Mouse (Mus musculus): ENCODE data around the gene Trpm2. TPM values are rescaled to one million over a fixed set of nuclear protein-coding genes. Genes with fewer than 3 reads are reported as not detected.
"Not testable (repeated sequence)": the region's sequence is repeated elsewhere in the genome, so short reads cannot be mapped to it uniquely, and the experiment has no call there.

The Trpm2 gene
- polyA plus RNA-seq (2015; fragmentation: Nextera tagmentation; extraction: Ambion mirVana), result 0.66 and 1.1 TPM in 2 replicates

- H3K9me3 ChIP-seq (ENCODE audit: control insufficient read depth), result no peaks in the 10 kb centered on the region
- no peak within 1 kb of the TSS for H3K27ac ChIP-seq (ENCODE audit: low read depth, low read length)
- peaks cover 16% of the 10 kb centered on the region for H3K27me3 ChIP-seq (replicated peaks; ENCODE audit: control insufficient read depth, insufficient read depth, low read length)
- peak within 1 kb of the TSS; percentile 12; the same call in 1 of the 2 replicates for H3K4me3 ChIP-seq (ENCODE audit: low read depth, low read length)
- ATAC-seq, result no peak
- H3K36me3 ChIP-seq (ENCODE audit: control insufficient read depth, insufficient read depth), result no peaks in the 10 kb centered on the region
- no peak for TF ChIP-seq CTCF (IDR thresholded peaks at IDR 0.05; ENCODE audit: low read depth)
- peak within 1 kb of the TSS; percentile 55 for H3K4me2 ChIP-seq (replicated peaks; ENCODE audit: low read depth)
- WGBS, result 81% methylated on average over 6 of the region's 6 CpGs
- no peaks in the 10 kb centered on the region for H3K4me1 ChIP-seq (replicated peaks; ENCODE audit: control insufficient read depth, insufficient read depth, low read length)
- no peak within 1 kb of the TSS for H3K9ac ChIP-seq (ENCODE audit: low read depth, low read length)
Observed at GRCm38 (mm10) chr10:77970481-77970880, at the start of gene Trpm2. TSS of gene Trpm2 (minus strand) at chr10:77970563.

GRCm38 (mm10) chr10:78019984-78020383 is 49.6 kb upstream of the Trpm2 start:
- not testable (repeated sequence) for H3K4me2 ChIP-seq (replicated peaks; ENCODE audit: low read depth); H3K9me3 ChIP-seq (ENCODE audit: control insufficient read depth); H3K4me1 ChIP-seq (replicated peaks; ENCODE audit: control insufficient read depth, insufficient read depth, low read length); H3K36me3 ChIP-seq (ENCODE audit: control insufficient read depth, insufficient read depth); ATAC-seq; H3K27ac ChIP-seq (ENCODE audit: low read depth, low read length); H3K4me3 ChIP-seq (ENCODE audit: low read depth, low read length); H3K27me3 ChIP-seq (replicated peaks; ENCODE audit: control insufficient read depth, insufficient read depth, low read length); H3K9ac ChIP-seq (ENCODE audit: low read depth, low read length)
- 94% methylated on average over 6 of the region's 11 CpGs for WGBS

- no peaks in the 10 kb centered on the region for H3K36me3 ChIP-seq (ENCODE audit: control insufficient read depth, insufficient read depth)
- no peaks in the 10 kb centered on the region for H3K9me3 ChIP-seq (ENCODE audit: control insufficient read depth)
- H3K9ac ChIP-seq (ENCODE audit: low read depth, low read length), result no peak overlapping the region
- H3K4me1 ChIP-seq (replicated peaks; ENCODE audit: control insufficient read depth, insufficient read depth, low read length), result no peaks in the 10 kb centered on the region
- no peak overlapping the region for H3K4me3 ChIP-seq (ENCODE audit: low read depth, low read length)
- peak; percentile 33; the same call in 1 of the 2 replicates for ATAC-seq
- WGBS, result 69% methylated on average over 4 of the region's 4 CpGs
- no peaks in the 10 kb centered on the region for H3K27me3 ChIP-seq (replicated peaks; ENCODE audit: control insufficient read depth, insufficient read depth, low read length)
- no peak for TF ChIP-seq CTCF (IDR thresholded peaks at IDR 0.05; ENCODE audit: low read depth)
- no peak overlapping the region for H3K27ac ChIP-seq (ENCODE audit: low read depth, low read length)
- no peak overlapping the region for H3K4me2 ChIP-seq (replicated peaks; ENCODE audit: low read depth)
Observed at GRCm38 (mm10) chr10:78019291-78019690, 48.9 kb upstream of the Trpm2 start.

DNA sequence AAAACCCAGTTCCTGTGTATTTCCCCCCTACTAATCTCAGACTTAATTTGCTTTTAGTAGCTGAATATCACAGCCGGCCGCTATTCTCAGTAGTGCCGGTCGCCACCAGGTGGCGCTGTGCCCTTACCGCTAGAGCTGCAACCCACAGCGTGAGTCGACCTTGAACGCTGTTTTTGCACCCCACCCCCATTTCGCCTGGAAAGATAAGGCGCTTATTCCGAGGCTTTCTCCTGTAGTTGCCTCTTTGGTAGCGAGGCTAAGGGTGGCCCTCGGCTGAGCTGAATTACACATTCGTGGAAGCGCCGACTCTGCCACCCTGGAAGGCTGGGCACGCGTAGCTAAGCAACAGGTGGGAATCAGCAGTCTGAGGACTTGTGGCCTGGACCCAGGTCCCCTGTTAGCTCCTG is 48.4 kb upstream of the Trpm2 start:
- no peak overlapping the region for H3K4me3 ChIP-seq (ENCODE audit: low read depth, low read length)
- TF ChIP-seq CTCF (IDR thresholded peaks at IDR 0.05; ENCODE audit: low read depth), result peak; percentile 96
- no peaks in the 10 kb centered on the region for H3K36me3 ChIP-seq (ENCODE audit: control insufficient read depth, insufficient read depth)
- peak overlapping the region; percentile 63 for H3K4me2 ChIP-seq (replicated peaks; ENCODE audit: low read depth)
- no peak overlapping the region for H3K27ac ChIP-seq (ENCODE audit: low read depth, low read length)
- H3K9ac ChIP-seq (ENCODE audit: low read depth, low read length), result no peak overlapping the region
- ATAC-seq, result peak; percentile 78
- WGBS, result 11% methylated on average over 19 of the region's 19 CpGs
- no peaks in the 10 kb centered on the region for H3K4me1 ChIP-seq (replicated peaks; ENCODE audit: control insufficient read depth, insufficient read depth, low read length)
- no peaks in the 10 kb centered on the region for H3K9me3 ChIP-seq (ENCODE audit: control insufficient read depth)
- no peaks in the 10 kb centered on the region for H3K27me3 ChIP-seq (replicated peaks; ENCODE audit: control insufficient read depth, insufficient read depth, low read length)

DNA sequence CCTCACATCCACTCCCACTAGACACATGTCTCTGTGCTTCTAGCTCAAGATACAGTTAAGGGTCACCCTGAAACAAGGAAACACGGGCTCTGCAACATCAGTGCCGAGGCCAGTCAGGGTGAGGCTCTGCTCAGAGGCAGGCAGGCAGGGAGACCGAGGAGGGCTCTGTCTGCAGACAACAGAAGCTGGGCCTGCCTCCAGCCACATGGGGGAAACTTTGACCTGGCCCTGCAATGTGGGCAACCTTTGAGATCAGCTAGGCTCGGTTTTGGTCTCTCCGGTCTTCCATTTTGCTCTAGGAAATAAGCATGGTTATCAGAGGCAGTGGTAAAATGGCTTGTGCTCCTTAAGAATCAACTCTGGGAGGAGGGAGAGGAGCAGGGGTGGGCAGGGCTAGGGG is 46.0 kb upstream of the Trpm2 start:
- H3K27ac ChIP-seq (ENCODE audit: low read depth, low read length), result no peak overlapping the region
- 30% methylated on average over 5 of the region's 5 CpGs for WGBS
- no peaks in the 10 kb centered on the region for H3K9me3 ChIP-seq (ENCODE audit: control insufficient read depth)
- H3K36me3 ChIP-seq (ENCODE audit: control insufficient read depth, insufficient read depth), result no peaks in the 10 kb centered on the region
- H3K4me1 ChIP-seq (replicated peaks; ENCODE audit: control insufficient read depth, insufficient read depth, low read length), result no peaks in the 10 kb centered on the region
- no peak for ATAC-seq
- TF ChIP-seq CTCF (IDR thresholded peaks at IDR 0.05; ENCODE audit: low read depth), result no peak
- H3K9ac ChIP-seq (ENCODE audit: low read depth, low read length), result no peak overlapping the region
- no peaks in the 10 kb centered on the region for H3K27me3 ChIP-seq (replicated peaks; ENCODE audit: control insufficient read depth, insufficient read depth, low read length)
- H3K4me2 ChIP-seq (replicated peaks; ENCODE audit: low read depth), result no peak overlapping the region
- H3K4me3 ChIP-seq (ENCODE audit: low read depth, low read length), result no peak overlapping the region

- no peak overlapping the region for H3K27ac ChIP-seq (ENCODE audit: low read depth, low read length)
- no peak overlapping the region for H3K9ac ChIP-seq (ENCODE audit: low read depth, low read length)
- H3K36me3 ChIP-seq (ENCODE audit: control insufficient read depth, insufficient read depth), result no peaks in the 10 kb centered on the region
- 79% methylated on average over 1 of the region's 1 CpGs for WGBS
- no peak overlapping the region for H3K4me3 ChIP-seq (ENCODE audit: low read depth, low read length)
- no peaks in the 10 kb centered on the region for H3K4me1 ChIP-seq (replicated peaks; ENCODE audit: control insufficient read depth, insufficient read depth, low read length)
- TF ChIP-seq CTCF (IDR thresholded peaks at IDR 0.05; ENCODE audit: low read depth), result no peak
- H3K4me2 ChIP-seq (replicated peaks; ENCODE audit: low read depth), result no peak overlapping the region
- no peaks in the 10 kb centered on the region for H3K27me3 ChIP-seq (replicated peaks; ENCODE audit: control insufficient read depth, insufficient read depth, low read length)
- ATAC-seq, result no peak
- H3K9me3 ChIP-seq (ENCODE audit: control insufficient read depth), result no peaks in the 10 kb centered on the region
Observed at GRCm38 (mm10) chr10:78015489-78015888, 45.1 kb upstream of the Trpm2 start.
